Mouse (Mus musculus): ENCODE results near the gene Atp6v0b. TPM values are rescaled to one million over a fixed set of nuclear protein-coding genes. Genes with fewer than 3 reads are reported as not detected.
A peak's percentile ranks its signal among the peaks of the same experiment; 100 is the strongest.

The Atp6v0b gene
- total and polyA plus RNA-seq, 3 experiments, result 219 to 297 (median 247) TPM

- H3K4me1 ChIP-seq (ENCODE audit: insufficient read depth, low read depth, low read length), result peaks cover 3% of the 10 kb centered on the region; the same call in 1 of the 2 replicates
- H3K4me3 ChIP-seq (ENCODE audit: low read depth, low read length), result no peak overlapping the region
- no peaks in the 10 kb centered on the region for H3K9me3 ChIP-seq (replicated peaks)
- DNase-seq (ENCODE audit: low spot score) (no peak), ATAC-seq (ENCODE audit: extremely low read depth, insufficient number of reproducible peaks, low FRiP score, poor library complexity, severe bottlenecking) (no peak)
- no peak for TF ChIP-seq CTCF (IDR thresholded peaks at IDR 0.05; ENCODE audit: low read depth, low read length)
- TF ChIP-seq GATA1 (IDR thresholded peaks at IDR 0.05; ENCODE audit: borderline replicate concordance, low read length), result no peak
- no peak for TF ChIP-seq POLR2AphosphoS5 (IDR thresholded peaks at IDR 0.05; ENCODE audit: insufficient replicate concordance, low read depth, low read length)
- no peak for TF ChIP-seq GATA2 (IDR thresholded peaks at IDR 0.05; ENCODE audit: borderline replicate concordance, low read depth, low read length)
- no peak for TF ChIP-seq TAL1 (conservative IDR thresholded peaks at IDR 0.05; ENCODE audit: low read depth, low read length)
- peaks cover 12% of the 10 kb centered on the region for H3K36me3 ChIP-seq (replicated peaks)
- H3K27me3 ChIP-seq (ENCODE audit: insufficient read depth, low read length), result peaks cover 26% of the 10 kb centered on the region
Measured at GRCm38 (mm10) chr4:117843101-117843500, 44.0 kb downstream of the Atp6v0b start.

- Histone ChIP-seq H3K4me1 (ENCODE audit: insufficient read depth, low read depth, low read length) (peaks cover 14% of the 10 kb centered on the region), H3K9me3 (replicated peaks) (no peaks in the 10 kb centered on the region), H3K27me3 (ENCODE audit: insufficient read depth, low read length) (peaks cover 28% of the 10 kb centered on the region), H3K36me3 (replicated peaks) (peaks cover 9% of the 10 kb centered on the region), H3K4me3 (ENCODE audit: low read depth, low read length) (no peak overlapping the region)
- DNase-seq (ENCODE audit: low spot score) (no peak), ATAC-seq (ENCODE audit: extremely low read depth, insufficient number of reproducible peaks, low FRiP score, poor library complexity, severe bottlenecking) (no peak)
- TF ChIP-seq GATA2 (IDR thresholded peaks at IDR 0.05; ENCODE audit: borderline replicate concordance, low read depth, low read length), result no peak
- TF ChIP-seq GATA1 (IDR thresholded peaks at IDR 0.05; ENCODE audit: borderline replicate concordance, low read length), result no peak
- no peak for TF ChIP-seq CTCF (IDR thresholded peaks at IDR 0.05; ENCODE audit: low read depth, low read length)
- no peak for TF ChIP-seq TAL1 (conservative IDR thresholded peaks at IDR 0.05; ENCODE audit: low read depth, low read length)
- no peak for TF ChIP-seq POLR2AphosphoS5 (IDR thresholded peaks at IDR 0.05; ENCODE audit: insufficient replicate concordance, low read depth, low read length)
Measured at GRCm38 (mm10) chr4:117841566-117841965, 45.6 kb downstream of the Atp6v0b start.

- DNase-seq (ENCODE audit: low spot score) (no peak), ATAC-seq (ENCODE audit: extremely low read depth, insufficient number of reproducible peaks, low FRiP score, poor library complexity, severe bottlenecking) (no peak)
- TF ChIP-seq TAL1 (conservative IDR thresholded peaks at IDR 0.05; ENCODE audit: low read depth, low read length) (no peak), GATA2 (IDR thresholded peaks at IDR 0.05; ENCODE audit: borderline replicate concordance, low read depth, low read length) (no peak), POLR2AphosphoS5 (IDR thresholded peaks at IDR 0.05; ENCODE audit: insufficient replicate concordance, low read depth, low read length) (no peak), CTCF (IDR thresholded peaks at IDR 0.05; ENCODE audit: low read depth, low read length) (no peak), GATA1 (IDR thresholded peaks at IDR 0.05; ENCODE audit: borderline replicate concordance, low read length) (no peak)
- H3K27me3 ChIP-seq (ENCODE audit: insufficient read depth, low read length), result peaks cover 28% of the 10 kb centered on the region
- peaks cover 21% of the 10 kb centered on the region for H3K4me1 ChIP-seq (ENCODE audit: insufficient read depth, low read depth, low read length)
- no peaks in the 10 kb centered on the region for H3K9me3 ChIP-seq (replicated peaks)
- H3K36me3 ChIP-seq (replicated peaks), result peaks cover 6% of the 10 kb centered on the region
- no peak overlapping the region for H3K4me3 ChIP-seq (ENCODE audit: low read depth, low read length)
Measured at GRCm38 (mm10) chr4:117840821-117841220, 46.3 kb downstream of the Atp6v0b start.

- no peak for DNase-seq (ENCODE audit: low spot score)
- Histone ChIP-seq H3K4me1 (ENCODE audit: insufficient read depth, low read depth, low read length) (peaks cover 32% of the 10 kb centered on the region), H3K4me3 (ENCODE audit: low read depth, low read length) (no peak overlapping the region), H3K9me3 (replicated peaks) (no peaks in the 10 kb centered on the region), H3K36me3 (replicated peaks) (no peaks in the 10 kb centered on the region), H3K27me3 (ENCODE audit: insufficient read depth, low read length) (peaks cover 24% of the 10 kb centered on the region)
- ATAC-seq (ENCODE audit: extremely low read depth, insufficient number of reproducible peaks, low FRiP score, poor library complexity, severe bottlenecking), result no peak
- TF ChIP-seq GATA2 (IDR thresholded peaks at IDR 0.05; ENCODE audit: borderline replicate concordance, low read depth, low read length) (no peak), CTCF (IDR thresholded peaks at IDR 0.05; ENCODE audit: low read depth, low read length) (no peak), POLR2AphosphoS5 (IDR thresholded peaks at IDR 0.05; ENCODE audit: insufficient replicate concordance, low read depth, low read length) (no peak), GATA1 (IDR thresholded peaks at IDR 0.05; ENCODE audit: borderline replicate concordance, low read length) (no peak), TAL1 (conservative IDR thresholded peaks at IDR 0.05; ENCODE audit: low read depth, low read length) (no peak)
Measured at GRCm38 (mm10) chr4:117839366-117839765, 47.8 kb downstream of the Atp6v0b start.

- Histone ChIP-seq H3K36me3 (replicated peaks) (no peaks in the 10 kb centered on the region), H3K4me1 (ENCODE audit: insufficient read depth, low read depth, low read length) (peaks cover 52% of the 10 kb centered on the region), H3K27me3 (ENCODE audit: insufficient read depth, low read length) (peaks cover 25% of the 10 kb centered on the region), H3K9me3 (replicated peaks) (no peaks in the 10 kb centered on the region), H3K4me3 (ENCODE audit: low read depth, low read length) (no peak overlapping the region)
- no peak for ATAC-seq (ENCODE audit: extremely low read depth, insufficient number of reproducible peaks, low FRiP score, poor library complexity, severe bottlenecking)
- no peak for DNase-seq (ENCODE audit: low spot score)
- TF ChIP-seq TAL1 (conservative IDR thresholded peaks at IDR 0.05; ENCODE audit: low read depth, low read length) (no peak), GATA2 (IDR thresholded peaks at IDR 0.05; ENCODE audit: borderline replicate concordance, low read depth, low read length) (no peak), GATA1 (IDR thresholded peaks at IDR 0.05; ENCODE audit: borderline replicate concordance, low read length) (no peak), POLR2AphosphoS5 (IDR thresholded peaks at IDR 0.05; ENCODE audit: insufficient replicate concordance, low read depth, low read length) (no peak), CTCF (IDR thresholded peaks at IDR 0.05; ENCODE audit: low read depth, low read length) (no peak)
Measured at GRCm38 (mm10) chr4:117837271-117837670, 49.9 kb downstream of the Atp6v0b start.

GRCm38 (mm10) chr4:117836204-117836767, 50.8 kb downstream of the Atp6v0b start:
- Histone ChIP-seq H3K4me3 (ENCODE audit: low read depth, low read length) (peak overlapping the region; percentile 74), H3K27me3 (ENCODE audit: insufficient read depth, low read length) (peaks cover 25% of the 10 kb centered on the region), H3K9me3 (replicated peaks) (no peaks in the 10 kb centered on the region), H3K36me3 (replicated peaks) (no peaks in the 10 kb centered on the region), H3K4me1 (ENCODE audit: insufficient read depth, low read depth, low read length) (peaks cover 62% of the 10 kb centered on the region)
- ATAC-seq (ENCODE audit: extremely low read depth, insufficient number of reproducible peaks, low FRiP score, poor library complexity, severe bottlenecking), result peak; percentile 48
- TF ChIP-seq GATA2 (IDR thresholded peaks at IDR 0.05; ENCODE audit: borderline replicate concordance, low read depth, low read length), result no peak
- no peak for TF ChIP-seq POLR2AphosphoS5 (IDR thresholded peaks at IDR 0.05; ENCODE audit: insufficient replicate concordance, low read depth, low read length)
- no peak for TF ChIP-seq TAL1 (conservative IDR thresholded peaks at IDR 0.05; ENCODE audit: low read depth, low read length)
- no peak for TF ChIP-seq CTCF (IDR thresholded peaks at IDR 0.05; ENCODE audit: low read depth, low read length)
- no peak for TF ChIP-seq GATA1 (IDR thresholded peaks at IDR 0.05; ENCODE audit: borderline replicate concordance, low read length)
- DNase-seq (ENCODE audit: low spot score), result peak; percentile 88
